Mouse (Mus musculus): ENCODE measurements at regions not wholly inside any gene's neighbourhood (a gene's known extent, or its start where the extent isn't known, plus 50 kb on each side); places are given as distances from the start of the nearest gene placed in this dataset.

- no peak for DNase-seq
These were observed 799.2 kb downstream of the Kcnj2 start for GRCm38 (mm10) chr11:111865143-111865542.

DNA sequence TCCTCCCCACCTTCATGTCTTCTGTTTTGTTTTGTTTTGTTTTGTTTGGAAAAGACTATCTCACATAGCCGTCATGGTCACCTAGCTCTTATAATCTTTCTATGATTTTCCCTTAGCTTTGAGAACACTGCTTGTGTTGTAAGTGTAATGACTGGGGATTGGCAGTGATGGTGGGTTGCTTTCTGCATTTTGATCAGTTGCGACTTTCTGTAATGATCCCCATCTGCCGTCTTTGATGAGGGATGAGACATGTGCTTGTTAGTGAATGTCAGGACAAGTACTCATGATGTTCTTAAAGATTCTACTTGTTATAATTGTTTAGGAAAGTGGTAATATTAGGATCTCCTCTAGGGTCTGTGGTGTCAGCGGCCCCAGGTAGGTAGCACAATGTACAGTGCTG lies 809.4 kb downstream of the Kcnj2 start:
- DNase-seq, result no peak

- no peak for DNase-seq
These were observed 814.2 kb downstream of the Kcnj2 start for GRCm38 (mm10) chr11:111880146-111880545.

DNA sequence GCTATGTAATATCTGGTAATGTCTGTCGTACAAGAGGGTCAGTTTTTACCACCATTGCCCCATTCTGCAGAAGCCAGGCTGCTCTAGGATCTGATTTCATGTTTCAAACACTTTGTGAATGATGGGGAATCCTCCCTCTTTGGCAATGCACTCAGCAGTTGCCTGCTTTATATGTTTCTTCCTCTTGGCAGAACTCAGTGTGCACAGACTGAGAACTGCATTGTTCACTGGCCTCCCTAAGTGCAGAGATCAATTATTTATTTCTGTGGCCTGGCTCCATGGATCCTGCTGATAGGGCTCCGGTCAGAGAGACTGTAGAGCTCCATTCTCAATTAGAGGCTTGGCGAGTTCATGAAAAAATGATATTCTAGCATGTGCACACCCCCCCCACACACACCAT lies 824.1 kb downstream of the Kcnj2 start:
- no peak for DNase-seq

GRCm38 (mm10) chr11:111893861-111894260 lies 827.9 kb downstream of the Kcnj2 start:
- DNase-seq, result no peak

DNA sequence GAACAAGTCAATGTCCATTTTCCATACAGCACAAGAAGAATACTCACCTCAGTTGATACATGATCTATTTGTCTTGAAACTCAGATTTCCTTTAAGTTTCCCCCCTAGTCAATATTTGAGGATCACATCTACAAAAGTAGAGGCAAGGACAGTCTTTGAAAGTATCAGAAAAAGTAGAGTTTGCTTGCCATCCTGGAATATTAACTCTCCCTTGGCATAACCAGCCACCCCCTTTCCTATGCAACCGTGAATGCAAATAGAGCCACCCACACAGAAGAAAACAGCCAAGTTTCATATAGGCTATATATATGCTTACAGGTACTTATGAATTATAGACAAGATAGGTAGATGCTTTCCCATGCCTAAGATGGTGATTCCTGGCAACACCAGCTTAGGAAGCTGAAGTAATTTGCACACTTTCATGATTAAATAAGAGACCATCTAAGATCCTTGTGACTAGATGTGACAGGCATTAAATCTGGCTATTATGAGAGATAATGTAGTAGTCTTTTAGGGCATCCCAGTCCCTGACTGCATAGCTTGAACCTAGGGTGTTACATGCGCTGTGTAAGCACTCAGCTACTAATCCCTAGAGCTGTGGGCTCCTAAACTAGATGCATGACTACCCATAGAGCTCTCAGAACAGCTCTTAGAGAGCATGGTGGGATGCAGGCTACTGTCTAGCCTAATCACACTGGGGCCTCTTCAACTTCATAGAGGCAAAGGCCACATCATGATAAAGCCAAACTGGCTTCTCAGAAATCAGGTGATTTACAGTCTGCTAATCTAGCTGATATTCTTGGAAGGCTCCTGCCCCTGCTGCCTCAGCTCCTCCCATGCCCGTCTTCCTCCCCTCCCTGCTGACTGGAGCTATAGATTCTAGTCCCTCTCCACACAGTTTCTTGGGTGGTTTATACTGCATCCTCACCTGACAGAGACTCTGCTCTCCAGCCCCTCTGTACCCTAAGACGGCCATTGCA lies 829.5 kb downstream of the Kcnj2 start:
- no peak for DNase-seq

DNA sequence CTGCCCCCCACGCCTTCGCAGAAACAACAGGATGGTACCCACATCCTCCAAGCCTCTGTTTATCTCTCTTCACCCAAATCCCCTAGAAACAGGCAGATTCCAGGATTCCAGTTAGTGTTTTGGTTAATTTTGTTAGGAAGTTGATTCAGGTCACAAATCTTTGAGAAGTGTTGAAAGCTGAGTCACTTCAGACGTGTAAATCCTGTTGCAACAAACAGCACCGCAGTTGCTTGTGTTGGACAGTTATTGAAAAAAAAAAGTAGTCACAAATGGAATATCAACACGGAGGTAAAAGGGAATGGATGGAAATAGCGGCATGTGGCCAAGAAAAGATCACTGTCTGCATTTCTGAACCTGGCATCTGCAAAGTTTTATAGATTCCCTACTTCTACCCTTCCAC lies 831.0 kb downstream of the Kcnj2 start:
- DNase-seq, result no peak

- peak in 1 of 2 experiments; percentile 13 for DNase-seq
These were observed 838.1 kb downstream of the Kcnj2 start for GRCm38 (mm10) chr11:111904086-111904485.

DNA sequence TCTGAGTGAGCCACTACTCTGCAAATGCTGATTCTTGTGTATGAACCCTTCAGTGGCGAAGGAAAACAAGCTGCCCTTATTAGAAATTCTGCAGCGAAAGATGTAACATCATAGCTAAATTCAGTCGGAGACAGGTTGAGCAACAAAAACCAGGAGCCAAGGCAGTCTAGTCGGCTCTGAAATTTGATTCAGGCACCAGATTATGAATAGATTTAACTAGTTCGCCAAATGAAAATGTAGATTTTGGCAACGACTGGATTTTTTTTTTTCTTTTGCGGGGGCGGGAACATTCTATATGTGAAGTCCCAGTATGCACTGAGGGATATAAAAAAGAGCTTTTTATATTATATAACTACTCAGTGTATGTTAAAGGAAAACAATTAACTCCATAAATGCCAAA lies 847.9 kb downstream of the Kcnj2 start:
- DNase-seq, result no peak

GRCm38 (mm10) chr11:111926336-111926735 lies 855.7 kb upstream of the Sox9 start:
- no peak for DNase-seq

DNA sequence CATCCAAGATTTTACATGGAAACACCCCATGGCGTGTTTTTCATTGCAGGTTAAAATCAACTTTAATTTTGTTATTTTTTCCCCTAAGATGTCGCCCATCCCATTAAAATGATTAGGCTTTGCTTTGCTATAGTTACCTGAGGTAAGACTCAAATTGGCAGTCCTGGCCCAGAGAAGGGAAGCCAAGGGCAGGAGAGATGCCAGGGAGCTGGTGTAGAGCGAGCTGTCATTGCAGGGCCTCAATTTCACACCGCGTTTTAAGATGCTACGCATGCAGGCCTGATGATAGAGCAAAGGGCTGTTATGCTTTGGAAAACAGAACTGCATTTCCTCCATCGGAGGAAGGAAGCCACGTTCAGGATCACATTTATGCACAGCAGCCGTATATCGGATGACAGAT lies 852.7 kb upstream of the Sox9 start:
- no peak for DNase-seq

DNA sequence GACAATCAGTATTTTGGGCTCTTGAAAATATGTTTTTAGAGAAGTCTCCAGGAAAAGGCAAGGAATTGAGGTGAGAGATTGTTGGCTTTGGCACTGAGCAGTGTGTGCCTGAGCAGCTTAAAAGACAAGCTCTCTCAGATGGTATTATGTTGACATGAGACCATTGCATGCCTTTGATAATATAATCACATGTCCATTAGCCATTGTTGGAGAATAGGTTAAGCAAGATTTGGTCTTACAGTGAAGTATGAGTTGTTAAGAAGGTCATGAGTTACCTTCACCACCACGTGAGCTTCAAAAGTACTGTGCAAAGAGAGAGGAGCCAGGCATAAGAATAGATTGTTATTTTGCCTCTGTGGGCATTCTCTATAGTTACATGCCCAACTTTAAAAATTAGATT lies 850.0 kb upstream of the Sox9 start:
- DNase-seq, result no peak

DNA sequence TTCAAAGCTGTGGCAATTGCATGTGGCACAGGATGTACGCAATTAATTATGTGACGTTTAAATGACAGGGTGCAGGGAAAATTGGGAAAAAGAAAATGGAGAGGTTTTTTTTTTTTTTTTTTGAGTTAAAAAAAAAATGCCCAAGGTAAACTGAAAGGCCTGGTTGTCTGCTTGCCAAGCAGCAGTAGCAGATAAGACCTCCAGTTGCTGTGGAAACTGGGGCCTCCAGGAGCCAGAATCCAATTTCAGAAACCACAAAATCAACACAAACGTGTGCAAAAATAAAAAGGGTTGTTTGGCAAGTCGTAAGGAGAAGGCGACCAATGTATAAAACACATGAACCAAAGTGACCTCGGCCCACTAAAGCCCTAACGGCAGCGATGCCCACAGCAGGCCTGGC lies 837.7 kb upstream of the Sox9 start:
- DNase-seq, result peak; percentile 5 to 23

GRCm38 (mm10) chr11:111945806-111946205 lies 836.2 kb upstream of the Sox9 start:
- DNase-seq, result no peak

DNA sequence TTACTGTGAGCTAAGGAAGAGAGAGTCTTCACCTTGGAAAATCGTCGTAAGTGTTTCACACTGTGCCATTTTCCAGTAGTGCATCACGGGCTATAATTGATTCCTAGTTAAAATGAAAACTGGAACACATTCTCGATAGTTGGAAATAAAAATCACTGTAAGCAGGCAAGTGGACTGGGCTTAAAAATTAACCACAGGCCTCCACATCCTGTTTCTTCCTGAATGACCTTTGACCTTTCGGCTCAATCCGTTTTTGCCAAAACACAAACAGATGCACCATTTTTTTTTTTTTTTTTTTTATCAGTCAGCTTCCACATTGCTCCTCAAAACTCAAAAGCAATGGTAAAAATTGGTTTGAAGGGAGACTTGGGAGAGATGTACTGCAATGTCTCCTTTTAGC lies 834.4 kb upstream of the Sox9 start:
- no peak for DNase-seq

DNA sequence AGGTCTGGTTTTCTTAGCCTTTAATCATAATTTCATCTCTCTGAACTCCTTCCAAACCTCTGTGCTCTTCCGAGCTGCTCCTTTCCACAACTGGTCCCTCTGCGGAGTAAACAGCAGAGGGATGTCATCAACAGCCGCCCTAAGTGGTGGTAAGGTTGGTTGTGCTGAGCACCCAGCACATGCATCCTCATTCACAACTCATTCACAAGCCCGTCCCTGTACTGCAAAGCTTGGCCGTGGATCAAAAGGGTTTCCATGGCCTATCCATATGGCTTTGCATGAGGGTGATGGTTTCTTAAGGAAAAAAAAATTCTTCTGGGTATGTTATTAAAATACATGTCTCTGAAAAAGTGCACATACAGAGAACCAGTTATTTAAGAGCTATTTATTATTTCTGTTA lies 828.6 kb upstream of the Sox9 start:
- DNase-seq, result no peak

DNA sequence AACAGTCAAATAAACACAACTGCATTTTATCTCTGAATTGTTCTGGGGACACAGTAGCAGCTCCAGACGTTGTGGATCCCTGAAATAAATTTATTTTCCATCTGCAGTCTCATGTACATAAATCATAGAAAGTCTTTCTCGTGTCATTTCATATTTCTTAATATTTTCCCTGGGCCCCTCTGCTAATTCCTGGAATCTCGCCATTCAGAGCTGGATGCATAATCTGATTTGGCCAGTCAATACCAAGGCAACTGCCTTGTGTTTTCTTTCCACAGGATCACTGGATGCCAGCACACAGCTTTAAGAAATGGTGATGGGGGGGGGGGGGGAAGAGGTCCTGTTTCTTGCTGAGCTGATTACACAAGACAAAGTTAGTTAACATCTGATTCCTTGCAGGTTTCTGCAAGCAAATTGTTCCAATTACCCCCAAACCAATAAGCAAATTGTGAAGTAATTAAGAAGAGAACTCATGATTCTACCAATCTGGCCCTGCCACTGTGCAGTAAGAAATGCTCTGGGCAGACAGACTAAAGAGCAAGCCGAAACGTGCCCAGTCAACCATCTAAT lies 824.2 kb upstream of the Sox9 start:
- DNase-seq, result no peak

GRCm38 (mm10) chr11:111961047-111961837 lies 820.8 kb upstream of the Sox9 start:
- DNase-seq, result no peak

GRCm38 (mm10) chr11:111961846-111962245 lies 820.2 kb upstream of the Sox9 start:
- DNase-seq, result no peak

- no peak for DNase-seq
These were observed 818.0 kb upstream of the Sox9 start for GRCm38 (mm10) chr11:111964066-111964465.

DNA sequence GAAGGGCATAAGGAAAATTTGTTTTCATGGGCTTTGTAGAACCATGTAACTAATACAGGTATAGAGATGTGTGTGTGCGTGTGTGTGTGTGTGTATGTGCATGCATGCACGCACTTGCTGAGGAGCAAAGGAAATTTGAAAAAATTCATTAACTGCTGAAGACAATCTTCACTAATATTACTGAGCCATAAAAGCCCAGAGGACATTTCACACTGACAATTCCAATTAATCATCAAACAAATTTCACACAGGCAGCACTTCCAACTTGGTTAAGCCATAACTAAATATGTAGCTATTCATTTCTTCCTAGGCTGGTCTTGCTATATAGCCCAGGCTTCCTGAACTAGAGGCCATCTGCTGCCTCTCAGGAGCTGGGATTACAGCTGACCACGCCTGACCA lies 815.6 kb upstream of the Sox9 start:
- DNase-seq, result no peak

- no peak for DNase-seq
These were observed 811.0 kb upstream of the Sox9 start for GRCm38 (mm10) chr11:111971001-111971400.

GRCm38 (mm10) chr11:111978667-111979066 lies 803.4 kb upstream of the Sox9 start:
- DNase-seq, result no peak

GRCm38 (mm10) chr11:111996395-111996794 lies 785.6 kb upstream of the Sox9 start:
- peak in 1 of 2 experiments; percentile 30 for DNase-seq
